Mouse (Mus musculus): ENCODE results near the gene Gm8369. TPM values are rescaled to one million over a fixed set of nuclear protein-coding genes. Genes with fewer than 3 reads are reported as not detected.
"Not testable (repeated sequence)": the region's sequence is repeated elsewhere in the genome, so short reads cannot be mapped to it uniquely, and the experiment has no call there.

The Gm8369 gene
- polyA plus RNA-seq (2012; ENCODE audit: insufficient read depth, insufficient read length, missing spikeins): not detected in 2 replicates

- no peak within 1 kb of the TSS for H3K4me3 ChIP-seq (ENCODE audit: insufficient read depth, low read depth, low read length)
These were observed at the start of gene Gm8369 for GRCm38 (mm10) chr19:11485746-11486145. Gene Gm8369, plus strand, starts transcription at chr19:11485938.

GRCm38 (mm10) chr19:11443338-11443737, 42.4 kb upstream of the Gm8369 start, which contains the start of gene Ms4a4b:
Gene Ms4a4b, plus strand, starts transcription at chr19:11443553.
- H3K4me1 ChIP-seq (ENCODE audit: control insufficient read depth, insufficient read depth, insufficient read length, low read length): no peaks in the 10 kb centered on the region
- no peak within 1 kb of the TSS for H3K27ac ChIP-seq (replicated peaks; ENCODE audit: low read depth, low read length)
- H3K4me3 ChIP-seq (ENCODE audit: insufficient read depth, low read depth, low read length): no peak within 1 kb of the TSS

More at GRCm38 (mm10) chr19:11485746-11486145, at the start of gene Gm8369:
- Histone ChIP-seq H3K4me1 (ENCODE audit: control insufficient read depth, insufficient read depth, insufficient read length, low read length) (no peaks in the 10 kb centered on the region), H3K27ac (replicated peaks; ENCODE audit: low read depth, low read length) (no peak within 1 kb of the TSS; the same call in 1 of the 2 replicates)

GRCm38 (mm10) chr19:11443964-11444363, 41.8 kb upstream of the Gm8369 start:
- Histone ChIP-seq H3K27ac (replicated peaks; ENCODE audit: low read depth, low read length) (no peak overlapping the region), H3K4me1 (ENCODE audit: control insufficient read depth, insufficient read depth, insufficient read length, low read length) (no peaks in the 10 kb centered on the region), H3K4me3 (ENCODE audit: insufficient read depth, low read depth, low read length) (no peak overlapping the region)

- no peak overlapping the region for H3K4me3 ChIP-seq (ENCODE audit: insufficient read depth, low read depth, low read length)
- peak overlapping the region; percentile 48 for H3K27ac ChIP-seq (replicated peaks; ENCODE audit: low read depth, low read length)
These were observed 38.5 kb upstream of the Gm8369 start for GRCm38 (mm10) chr19:11447238-11447637.

GRCm38 (mm10) chr19:11459041-11459440, 26.7 kb upstream of the Gm8369 start:
- not testable (repeated sequence) for H3K4me1 ChIP-seq (ENCODE audit: control insufficient read depth, insufficient read depth, insufficient read length, low read length); H3K27ac ChIP-seq (replicated peaks; ENCODE audit: low read depth, low read length); H3K4me3 ChIP-seq (ENCODE audit: insufficient read depth, low read depth, low read length)

More at GRCm38 (mm10) chr19:11447238-11447637, 38.5 kb upstream of the Gm8369 start:
- H3K4me1 ChIP-seq (ENCODE audit: control insufficient read depth, insufficient read depth, insufficient read length, low read length): no peaks in the 10 kb centered on the region

GRCm38 (mm10) chr19:11464795-11465194, 20.9 kb upstream of the Gm8369 start:
- not testable (repeated sequence) for H3K4me3 ChIP-seq (ENCODE audit: insufficient read depth, low read depth, low read length); H3K27ac ChIP-seq (replicated peaks; ENCODE audit: low read depth, low read length); H3K4me1 ChIP-seq (ENCODE audit: control insufficient read depth, insufficient read depth, insufficient read length, low read length)

GRCm38 (mm10) chr19:11466471-11466870, 19.3 kb upstream of the Gm8369 start:
- no peak overlapping the region for H3K4me3 ChIP-seq (ENCODE audit: insufficient read depth, low read depth, low read length)
- H3K4me1 ChIP-seq (ENCODE audit: control insufficient read depth, insufficient read depth, insufficient read length, low read length): no peaks in the 10 kb centered on the region
- H3K27ac ChIP-seq (replicated peaks; ENCODE audit: low read depth, low read length): no peak overlapping the region

- not testable (repeated sequence) for H3K4me3 ChIP-seq (ENCODE audit: insufficient read depth, low read depth, low read length); H3K4me1 ChIP-seq (ENCODE audit: control insufficient read depth, insufficient read depth, insufficient read length, low read length); H3K27ac ChIP-seq (replicated peaks; ENCODE audit: low read depth, low read length)
These were observed 17.4 kb upstream of the Gm8369 start for GRCm38 (mm10) chr19:11468361-11468760.

GRCm38 (mm10) chr19:11469215-11469614, 16.5 kb upstream of the Gm8369 start, which contains the start of gene Ms4a6c:
Gene Ms4a6c, plus strand, starts transcription at chr19:11469366.
- H3K4me3 ChIP-seq (ENCODE audit: insufficient read depth, low read depth, low read length): peak within 1 kb of the TSS; percentile 35
- not testable (repeated sequence) for H3K4me1 ChIP-seq (ENCODE audit: control insufficient read depth, insufficient read depth, insufficient read length, low read length)
- peak within 1 kb of the TSS; percentile 64 for H3K27ac ChIP-seq (replicated peaks; ENCODE audit: low read depth, low read length)

GRCm38 (mm10) chr19:11479714-11480113, 6.0 kb upstream of the Gm8369 start:
- Histone ChIP-seq H3K4me3 (ENCODE audit: insufficient read depth, low read depth, low read length) (no peak overlapping the region), H3K27ac (replicated peaks; ENCODE audit: low read depth, low read length) (no peak overlapping the region), H3K4me1 (ENCODE audit: control insufficient read depth, insufficient read depth, insufficient read length, low read length) (no peaks in the 10 kb centered on the region)

GRCm38 (mm10) chr19:11482684-11483083, 3.1 kb upstream of the Gm8369 start:
- no peaks in the 10 kb centered on the region for H3K4me1 ChIP-seq (ENCODE audit: control insufficient read depth, insufficient read depth, insufficient read length, low read length)
- H3K4me3 ChIP-seq (ENCODE audit: insufficient read depth, low read depth, low read length): no peak overlapping the region
- no peak overlapping the region for H3K27ac ChIP-seq (replicated peaks; ENCODE audit: low read depth, low read length)

GRCm38 (mm10) chr19:11483941-11484340, 1.8 kb upstream of the Gm8369 start:
- Histone ChIP-seq H3K4me1 (ENCODE audit: control insufficient read depth, insufficient read depth, insufficient read length, low read length) (no peaks in the 10 kb centered on the region), H3K27ac (replicated peaks; ENCODE audit: low read depth, low read length) (no peak overlapping the region), H3K4me3 (ENCODE audit: insufficient read depth, low read depth, low read length) (no peak overlapping the region)

GRCm38 (mm10) chr19:11484388-11484787, 1.4 kb upstream of the Gm8369 start:
- Histone ChIP-seq H3K27ac (replicated peaks; ENCODE audit: low read depth, low read length) (no peak overlapping the region), H3K4me1 (ENCODE audit: control insufficient read depth, insufficient read depth, insufficient read length, low read length) (no peaks in the 10 kb centered on the region), H3K4me3 (ENCODE audit: insufficient read depth, low read depth, low read length) (no peak overlapping the region)

- no peak overlapping the region for H3K27ac ChIP-seq (replicated peaks; ENCODE audit: low read depth, low read length)
- no peaks in the 10 kb centered on the region for H3K4me1 ChIP-seq (ENCODE audit: control insufficient read depth, insufficient read depth, insufficient read length, low read length)
- H3K4me3 ChIP-seq (ENCODE audit: insufficient read depth, low read depth, low read length): no peak overlapping the region
These were observed 472 bp upstream of the Gm8369 start for GRCm38 (mm10) chr19:11485266-11485665.

GRCm38 (mm10) chr19:11486599-11486998, 861 bp downstream of the Gm8369 start:
- no peaks in the 10 kb centered on the region for H3K4me1 ChIP-seq (ENCODE audit: control insufficient read depth, insufficient read depth, insufficient read length, low read length)
- no peak overlapping the region for H3K4me3 ChIP-seq (ENCODE audit: insufficient read depth, low read depth, low read length)
- H3K27ac ChIP-seq (replicated peaks; ENCODE audit: low read depth, low read length): no peak overlapping the region

GRCm38 (mm10) chr19:11491406-11492189, 5.9 kb downstream of the Gm8369 start:
- no peaks in the 10 kb centered on the region for H3K4me1 ChIP-seq (ENCODE audit: control insufficient read depth, insufficient read depth, insufficient read length, low read length)
- H3K27ac ChIP-seq (replicated peaks; ENCODE audit: low read depth, low read length): no peak overlapping the region
- H3K4me3 ChIP-seq (ENCODE audit: insufficient read depth, low read depth, low read length): no peak overlapping the region

Data from brown adipose tissue, adult 24 weeks (tissue).